Mouse (Mus musculus) stomach, postnatal 0 days (tissue): ENCODE data around the gene Pnkd.

Experiments used
- CTCF ChIP-seq: IDR thresholded peaks from 2 replicates; pipeline ENCODE4 v1.5.1; 2016; ENCODE audit warnings: antibody characterized with exemption, low read depth, mild to moderate bottlenecking, moderate library complexity
- EP300 ChIP-seq: optimal IDR thresholded peaks from 2 replicates; pipeline ENCODE3; 2016; ENCODE audit warnings: antibody characterized with exemption

GRCm38 (mm10) chr1:74394858-74395257 is 110.1 kb downstream of the Pnkd start:
- no peak for TF ChIP-seq CTCF
- no peak for TF ChIP-seq EP300
